Mouse (Mus musculus) small intestine, adult 2 months (tissue): ENCODE data around the gene Olfr313.

ENCODE experiments used
- CTCF ChIP-seq: fragments of 200-500 bp; IDR thresholded peaks from 2 replicates; pipeline ENCODE4 v1.5.1; 2012; ENCODE audit warnings: low read depth, mild to moderate bottlenecking, control low read depth, inconsistent platforms, low read length, moderate library complexity, mixed read lengths; ENCODE audit not compliant: insufficient replicate concordance, insufficient read length; ENCODE audit errors: extremely low read depth
- POLR2A ChIP-seq: fragments of 200-500 bp; IDR thresholded peaks from 2 replicates; pipeline ENCODE4 v1.6.1; 2012; ENCODE audit warnings: low read depth, mild to moderate bottlenecking, control low read depth, inconsistent platforms, low read length, moderate library complexity

DNA sequence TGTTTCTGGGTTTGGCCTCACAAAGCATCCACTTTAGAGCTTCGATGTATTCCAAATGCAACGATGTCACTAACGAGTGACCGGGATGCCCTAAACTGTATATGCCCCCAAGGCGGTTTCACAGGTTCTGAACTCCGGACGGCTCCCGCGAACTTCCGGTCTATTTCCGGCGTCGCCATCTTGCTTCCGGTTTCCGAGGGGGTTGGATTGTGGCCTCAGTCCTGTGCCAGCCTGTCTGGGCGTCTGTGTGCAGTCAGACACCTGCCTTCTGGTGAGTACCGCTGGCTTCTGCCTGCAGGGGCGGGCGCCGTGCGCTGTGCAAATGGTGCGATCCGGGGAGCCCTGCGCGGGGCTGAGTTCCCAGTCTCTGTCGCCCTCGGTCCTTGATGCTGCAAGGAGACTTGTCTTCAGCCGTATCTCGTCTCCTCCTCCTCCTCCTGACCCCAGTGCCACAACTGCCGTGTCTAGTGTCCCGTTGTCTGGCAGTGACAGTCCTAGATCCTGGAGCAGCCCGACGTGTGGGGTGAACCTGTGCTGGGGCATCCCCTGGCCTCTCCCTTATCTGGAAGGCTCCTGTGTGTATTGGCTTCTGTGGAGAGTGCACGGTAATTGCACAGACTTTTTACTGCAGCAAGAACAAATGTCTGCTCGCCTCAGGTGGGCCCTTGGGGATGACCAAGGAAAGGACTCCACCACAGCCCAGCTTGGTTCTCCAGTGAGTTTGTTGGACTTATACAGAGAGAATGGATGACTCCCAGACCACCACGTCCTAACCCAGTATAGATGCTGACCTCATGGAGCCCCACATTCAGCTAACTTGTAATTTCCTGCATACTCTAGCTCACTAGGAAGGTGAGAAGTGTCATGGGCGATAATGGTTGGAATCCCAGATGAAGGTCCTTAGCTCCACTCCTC, 52.5 kb downstream of the Olfr313 start, which contains the start of gene 2810021J22Rik:
- TF ChIP-seq CTCF, result no peak
- peak; percentile 60 for TF ChIP-seq POLR2A
